Mouse (Mus musculus) liver, embryonic 12.5 days (tissue): Measurements from ENCODE around the gene Toporsl. TPM values are rescaled to one million over a fixed set of nuclear protein-coding genes. Genes with fewer than 3 reads are reported as not detected.

ENCODE experiments used
- ATAC-seq: fragments of 200-750 bp; cut with Nextera tagmentation; 2 replicates; pipeline ENCODE4 v1.8.0; 2017; ENCODE audit warnings: moderate number of reproducible peaks, mild to moderate bottlenecking, moderate library complexity
- H3K27ac ChIP-seq: fragments of 300-500 bp; sonication (generic); 2 replicates; pipeline ENCODE4 v1.5.1; 2016; ENCODE audit warnings: mild to moderate bottlenecking
- H3K27me3 ChIP-seq: fragments of 300-500 bp; sonication (generic); replicated peaks from 2 replicates; pipeline ENCODE4 v1.6.1; 2016; ENCODE audit warnings: mild to moderate bottlenecking, moderate library complexity
- H3K36me3 ChIP-seq: fragments of 300-500 bp; sonication (generic); 2 replicates; pipeline ENCODE4 v1.6.1; 2016; ENCODE audit warnings: mild to moderate bottlenecking, moderate library complexity
- H3K4me1 ChIP-seq: fragments of 300-500 bp; sonication (generic); 2 replicates; pipeline ENCODE4 v1.6.1; 2016
- H3K4me2 ChIP-seq: fragments of 300-500 bp; sonication (generic); 2 replicates; pipeline ENCODE4 v1.6.1; 2016; ENCODE audit warnings: mild to moderate bottlenecking, moderate library complexity
- H3K4me3 ChIP-seq: fragments of 300-500 bp; sonication (generic); 2 replicates; pipeline ENCODE4 v1.5.1; 2016; ENCODE audit warnings: mild to moderate bottlenecking, moderate library complexity
- H3K9ac ChIP-seq: fragments of 300-500 bp; sonication (generic); 2 replicates; pipeline ENCODE4 v1.6.1; 2016; ENCODE audit warnings: mild to moderate bottlenecking, moderate library complexity
- H3K9me3 ChIP-seq: fragments of 300-500 bp; sonication (generic); replicated peaks from 2 replicates; pipeline ENCODE4 v1.6.1; 2016; ENCODE audit warnings: mild to moderate bottlenecking, moderate library complexity
- WGBS: fragments of 180-500 bp; shearing (Covaris S2); methylation state at CpG from one replicate; pipeline ENCODE4 v1.1.7; 2016; ENCODE audit not compliant: insufficient replicate concordance; 5-methylcytosine and 5-hydroxymethylcytosine counted together
- polyA plus RNA-seq: library from polyadenylated mRNA; unstranded; fragments of >200 nt; fragmentation: Nextera tagmentation; extraction: Ambion mirVana; gene quantifications from 2 replicates; pipeline ENCODE4 v1.2.1, GENCODE M21; 2016

The Toporsl gene
- polyA plus RNA-seq, 1 experiment from 2014 or later: not detected

DNA sequence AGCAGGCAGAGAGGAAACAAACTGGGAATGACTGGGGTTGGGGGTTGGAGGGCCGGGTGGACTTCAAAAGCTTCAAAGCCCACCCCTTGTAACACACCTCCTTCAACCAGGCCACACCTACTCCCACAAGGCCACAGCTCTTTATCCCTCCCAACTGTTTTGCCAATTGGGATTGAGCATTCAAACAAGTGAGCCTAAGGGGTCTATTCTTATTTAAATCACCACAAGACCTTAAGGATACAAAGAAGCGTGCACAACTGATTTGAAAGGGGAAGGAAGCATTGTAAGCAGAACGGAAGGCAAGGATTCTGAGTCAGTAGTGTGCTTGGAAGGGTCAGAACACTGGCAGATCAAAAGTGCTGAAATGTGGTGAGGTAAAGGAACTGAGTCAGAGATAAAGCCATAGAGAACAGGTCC, 64.6 kb downstream of the Toporsl start:
- H3K27me3 ChIP-seq: no peaks in the 10 kb centered on the region

DNA sequence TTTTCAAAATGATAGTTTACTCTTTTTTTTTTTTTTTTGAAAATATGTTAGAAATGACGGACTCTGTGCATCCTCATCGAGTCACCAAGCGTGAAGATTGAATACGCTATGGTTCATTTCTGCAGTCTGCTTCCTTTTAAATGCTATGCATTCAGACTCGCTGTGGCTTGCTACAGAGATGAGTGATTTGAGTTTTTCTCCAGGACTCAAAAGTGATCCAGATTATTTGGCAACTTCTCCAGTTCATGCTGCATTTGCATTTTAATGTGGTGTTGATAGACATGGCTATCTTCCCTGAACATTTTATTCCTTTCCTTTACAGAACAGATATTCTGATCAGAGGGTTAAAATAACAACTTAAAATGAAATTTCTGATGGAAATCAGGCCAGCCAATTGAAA, 65.2 kb downstream of the Toporsl start:
- no peaks in the 10 kb centered on the region for H3K4me1 ChIP-seq
- H3K4me2 ChIP-seq: no peak overlapping the region
- 73% methylated on average over 5 of the region's 5 CpGs for WGBS
- H3K4me3 ChIP-seq: no peak overlapping the region
- H3K9me3 ChIP-seq: no peaks in the 10 kb centered on the region
- H3K9ac ChIP-seq: no peak overlapping the region
- no peaks in the 10 kb centered on the region for H3K27me3 ChIP-seq
- no peaks in the 10 kb centered on the region for H3K36me3 ChIP-seq
- H3K27ac ChIP-seq: no peak overlapping the region
- no peak for ATAC-seq

More for the DNA sequence above, 64.6 kb downstream of the Toporsl start:
- no peak for ATAC-seq
- H3K36me3 ChIP-seq: no peaks in the 10 kb centered on the region
- no peak overlapping the region for H3K4me3 ChIP-seq
- H3K4me2 ChIP-seq: no peak overlapping the region
- H3K9ac ChIP-seq: no peak overlapping the region
- H3K9me3 ChIP-seq: no peaks in the 10 kb centered on the region
- 17% methylated on average over 3 of the region's 3 CpGs for WGBS
- no peaks in the 10 kb centered on the region for H3K4me1 ChIP-seq
- H3K27ac ChIP-seq: no peak overlapping the region

Other genes starting within 250 kb of the Toporsl start
- gene Smc2, start 157.0 kb upstream of the Toporsl start, polyA plus RNA-seq: 204 and 226 TPM in 2 replicates
- not detected in 2 replicates for gene Vma21-ps, start 99.0 kb upstream of the Toporsl start, polyA plus RNA-seq
- gene Olfr275, start 218.3 kb downstream of the Toporsl start, polyA plus RNA-seq: not detected in 2 replicates